Mouse (Mus musculus) adrenal gland, adult (tissue): ENCODE measurements around the gene Fcgr4.
"Not testable (repeated sequence)": the region's sequence is repeated elsewhere in the genome, so short reads cannot be mapped to it uniquely, and the experiment has no call there.

Source experiments
- DNase-seq, 2 experiments: peaks; one replicate each; pipeline ENCODE4 v3.0.0; 2022 to 2023; ENCODE audit warnings: low spot score in 1 of 2; ENCODE audit not compliant: inconsistent age in 2 of 2

Gene Fcgr4

GRCm38 (mm10) chr1:171050774-171051173 is 32.1 kb downstream of the Fcgr4 start:
- no peak for DNase-seq

GRCm38 (mm10) chr1:171053305-171053704 is 34.6 kb downstream of the Fcgr4 start:
- no peak for DNase-seq

- DNase-seq: peak in 1 of 2 experiments; percentile 73
Measured at GRCm38 (mm10) chr1:171057253-171057652, 38.5 kb downstream of the Fcgr4 start.

- no peak for DNase-seq
Measured at GRCm38 (mm10) chr1:171059203-171059602, 40.5 kb downstream of the Fcgr4 start.

GRCm38 (mm10) chr1:171060392-171060791 is 41.7 kb downstream of the Fcgr4 start:
- no peak for DNase-seq

- no peak for DNase-seq
Measured at GRCm38 (mm10) chr1:171061566-171061965, 42.8 kb downstream of the Fcgr4 start.

GRCm38 (mm10) chr1:171063569-171064490 is 45.1 kb downstream of the Fcgr4 start:
- DNase-seq: peak; percentile 34 to 85

GRCm38 (mm10) chr1:171064491-171065242 is 45.9 kb downstream of the Fcgr4 start, which contains the start of gene Fcgr3:
Gene Fcgr3, minus strand, starts transcription at chr1:171064935.
- DNase-seq: peak; percentile 77 to 97

GRCm38 (mm10) chr1:171065243-171065587 is 46.5 kb downstream of the Fcgr4 start:
- peak; percentile 31 to 77 for DNase-seq

GRCm38 (mm10) chr1:171065768-171066167 is 47.0 kb downstream of the Fcgr4 start:
- peak; percentile 28 to 71 for DNase-seq

- not testable (repeated sequence) for DNase-seq
Measured at GRCm38 (mm10) chr1:171066583-171066982, 47.9 kb downstream of the Fcgr4 start.

GRCm38 (mm10) chr1:171067928-171068327 is 49.2 kb downstream of the Fcgr4 start:
- not testable (repeated sequence) for DNase-seq

GRCm38 (mm10) chr1:171069508-171069907 is 50.8 kb downstream of the Fcgr4 start:
- peak in 1 of 2 experiments; percentile 63 for DNase-seq

GRCm38 (mm10) chr1:171070879-171071278 is 52.2 kb downstream of the Fcgr4 start:
- DNase-seq: not testable (repeated sequence)

- not testable (repeated sequence) for DNase-seq
Measured at GRCm38 (mm10) chr1:171071726-171072125, 53.0 kb downstream of the Fcgr4 start.

GRCm38 (mm10) chr1:171072217-171072616 is 53.5 kb downstream of the Fcgr4 start:
- not testable (repeated sequence) for DNase-seq

- peak in 1 of 2 experiments; percentile 62 for DNase-seq
Measured at GRCm38 (mm10) chr1:171074283-171074682, 55.6 kb downstream of the Fcgr4 start.

GRCm38 (mm10) chr1:171076176-171076575 is 57.5 kb downstream of the Fcgr4 start:
- not testable (repeated sequence) for DNase-seq

- not testable (repeated sequence) for DNase-seq
Measured at GRCm38 (mm10) chr1:171077192-171077591, 58.5 kb downstream of the Fcgr4 start.

- DNase-seq: peak in 1 of 2 experiments; percentile 79
Measured at GRCm38 (mm10) chr1:171077955-171078354, 59.2 kb downstream of the Fcgr4 start.

GRCm38 (mm10) chr1:171078419-171078818 is 59.7 kb downstream of the Fcgr4 start:
- DNase-seq: not testable (repeated sequence)

- DNase-seq: not testable (repeated sequence)
Measured at GRCm38 (mm10) chr1:171079345-171079744, 60.6 kb downstream of the Fcgr4 start.
